Mouse (Mus musculus) lung, embryonic 14.5 days (tissue): ENCODE measurements around the gene Hmg20a. TPM values are rescaled to one million over a fixed set of nuclear protein-coding genes. Genes with fewer than 3 reads are reported as not detected.

Source experiments
- ATAC-seq: fragments of 200-750 bp; cut with Nextera tagmentation; 2 replicates; pipeline ENCODE4 v1.8.0; 2017; ENCODE audit warnings: mild to moderate bottlenecking, moderate TSS enrichment, moderate library complexity; ENCODE audit not compliant: insufficient read depth
- DNase-seq: peaks from one replicate; pipeline ENCODE4 v3.0.0-alpha.2; 2015
- H3K27ac ChIP-seq: fragments of 300-500 bp; sonication (generic); 2 replicates; pipeline ENCODE4 v1.5.1; 2014; ENCODE audit warnings: low read depth, mild to moderate bottlenecking, moderate library complexity
- H3K27me3 ChIP-seq: fragments of 300-500 bp; sonication (generic); 2 replicates; pipeline ENCODE4 v1.6.1; 2014; ENCODE audit warnings: low read length, control low read depth; ENCODE audit not compliant: insufficient read depth
- H3K36me3 ChIP-seq: fragments of 300-500 bp; sonication (generic); 2 replicates; pipeline ENCODE4 v1.6.1; 2014; ENCODE audit warnings: control low read depth; ENCODE audit not compliant: insufficient read depth
- H3K4me1 ChIP-seq: fragments of 300-500 bp; sonication (generic); 2 replicates; pipeline ENCODE4 v1.6.1; 2014; ENCODE audit warnings: antibody characterized with exemption, control low read depth; ENCODE audit not compliant: insufficient read depth
- H3K4me2 ChIP-seq: fragments of 300-500 bp; sonication (generic); 2 replicates; pipeline ENCODE4 v1.6.1; 2014; ENCODE audit warnings: mild to moderate bottlenecking
- H3K4me3 ChIP-seq: fragments of 300-500 bp; sonication (generic); 2 replicates; pipeline ENCODE4 v1.5.1; 2014; ENCODE audit warnings: low read depth, low read length
- H3K9ac ChIP-seq: fragments of 300-500 bp; sonication (generic); 2 replicates; pipeline ENCODE4 v1.6.1; 2014
- H3K9me3 ChIP-seq: fragments of 300-500 bp; sonication (generic); 2 replicates; pipeline ENCODE4 v1.6.1; 2016; ENCODE audit warnings: low read depth, low read length, control low read depth
- CTCF ChIP-seq: IDR thresholded peaks from 2 replicates; pipeline ENCODE4 v1.5.1; 2016; ENCODE audit warnings: antibody characterized with exemption, low read depth
- WGBS: fragments of 180-500 bp; shearing (Covaris S2); extraction: QIAGEN DNeasy Blood & Tissue Kit; methylation state at CpG from one replicate; pipeline ENCODE4 v1.1.7; 2014; 5-methylcytosine and 5-hydroxymethylcytosine counted together
- polyA plus RNA-seq: library from polyadenylated mRNA; unstranded; fragments of >200 nt; fragmentation: Nextera tagmentation; extraction: Ambion mirVana; gene quantifications from 2 replicates; pipeline ENCODE4 v1.2.1, GENCODE M21; 2014

Hmg20a gene
- polyA plus RNA-seq, 1 experiment from 2014 or later, result 60.0 TPM

DNA sequence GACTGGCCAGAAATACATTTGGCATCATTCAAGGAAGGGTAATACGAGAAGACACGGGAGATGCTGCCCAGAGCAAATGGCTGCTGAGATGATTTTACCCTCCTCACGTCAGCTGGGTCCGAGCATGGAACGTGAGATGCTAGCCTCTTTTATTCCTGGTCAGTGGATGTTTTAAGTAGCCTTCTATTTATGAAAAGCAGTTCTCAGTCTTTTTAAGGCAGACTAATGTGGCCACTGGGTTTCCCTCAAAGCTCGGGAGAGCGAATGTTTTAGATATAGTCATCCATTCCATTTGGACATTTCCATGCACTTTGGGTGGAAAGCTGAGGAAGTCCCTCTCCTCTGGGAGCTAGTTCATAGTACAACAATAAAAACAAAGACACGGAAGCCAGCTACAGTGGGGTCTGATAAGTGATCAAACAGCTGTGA lies 84.1 kb downstream of the Hmg20a start:
- WGBS, result 27% methylated on average over 8 of the region's 8 CpGs
- peak overlapping the region; percentile 35 for H3K4me2 ChIP-seq
- ATAC-seq, result no peak
- no peaks in the 10 kb centered on the region for H3K36me3 ChIP-seq
- H3K9ac ChIP-seq, result no peak overlapping the region
- H3K4me1 ChIP-seq, result peaks cover 71% of the 10 kb centered on the region
- TF ChIP-seq CTCF, result no peak
- no peak for DNase-seq
- H3K9me3 ChIP-seq, result no peaks in the 10 kb centered on the region
- peak overlapping the region; percentile 98 for H3K27ac ChIP-seq
- H3K27me3 ChIP-seq, result no peaks in the 10 kb centered on the region
- no peak overlapping the region for H3K4me3 ChIP-seq

DNA sequence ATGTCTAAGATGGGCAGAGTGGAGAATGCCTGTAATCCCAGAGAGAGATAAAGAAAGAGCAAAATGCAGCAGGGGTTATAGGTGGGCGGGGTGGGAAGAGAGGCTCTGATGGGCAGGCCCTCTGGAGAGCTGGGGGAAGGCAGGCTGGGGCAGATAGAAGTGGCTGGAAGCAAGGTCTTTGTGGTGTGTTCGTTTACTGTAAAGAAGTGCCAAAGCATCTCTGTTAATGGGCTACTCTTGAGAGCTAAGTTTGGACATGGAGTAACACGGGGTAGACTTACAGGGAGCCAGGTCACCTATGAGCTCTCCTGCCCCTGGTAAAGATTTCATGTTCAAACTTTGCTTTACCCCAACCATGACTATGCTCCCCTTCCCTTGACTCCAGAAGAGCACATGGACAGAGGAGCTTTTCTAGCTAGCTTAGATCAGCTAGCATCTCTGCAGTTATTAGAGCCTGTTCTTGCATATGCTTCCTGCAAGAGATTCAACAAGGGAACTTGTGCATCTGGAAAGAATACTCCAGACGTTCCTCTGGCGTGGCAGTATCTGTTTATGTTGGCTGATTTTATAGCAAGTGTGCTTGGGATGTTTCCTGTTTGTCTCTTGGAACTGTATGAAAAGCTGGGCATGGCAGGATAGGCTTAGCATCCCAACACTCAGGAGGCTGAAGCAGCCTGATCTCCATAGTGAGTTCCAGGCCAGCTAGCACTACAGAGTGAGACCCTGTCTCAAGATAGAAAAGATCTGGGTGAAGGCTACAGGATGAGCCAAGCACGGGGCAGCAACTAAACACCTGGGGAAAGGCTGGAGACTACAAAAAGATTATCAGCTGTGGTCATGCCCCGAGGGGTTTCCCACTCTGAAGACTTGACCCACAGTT lies 85.5 kb downstream of the Hmg20a start:
- no peaks in the 10 kb centered on the region for H3K9me3 ChIP-seq
- H3K27ac ChIP-seq, result peak overlapping the region; percentile 98
- no peak overlapping the region for H3K4me3 ChIP-seq
- ATAC-seq (no peak), DNase-seq (peak; percentile 63)
- no peak overlapping the region for H3K9ac ChIP-seq
- peaks cover 66% of the 10 kb centered on the region for H3K4me1 ChIP-seq
- 60% methylated on average over 7 of the region's 7 CpGs for WGBS
- no peak overlapping the region for H3K4me2 ChIP-seq
- TF ChIP-seq CTCF, result no peak
- H3K27me3 ChIP-seq, result no peaks in the 10 kb centered on the region
- H3K36me3 ChIP-seq, result no peaks in the 10 kb centered on the region

DNA sequence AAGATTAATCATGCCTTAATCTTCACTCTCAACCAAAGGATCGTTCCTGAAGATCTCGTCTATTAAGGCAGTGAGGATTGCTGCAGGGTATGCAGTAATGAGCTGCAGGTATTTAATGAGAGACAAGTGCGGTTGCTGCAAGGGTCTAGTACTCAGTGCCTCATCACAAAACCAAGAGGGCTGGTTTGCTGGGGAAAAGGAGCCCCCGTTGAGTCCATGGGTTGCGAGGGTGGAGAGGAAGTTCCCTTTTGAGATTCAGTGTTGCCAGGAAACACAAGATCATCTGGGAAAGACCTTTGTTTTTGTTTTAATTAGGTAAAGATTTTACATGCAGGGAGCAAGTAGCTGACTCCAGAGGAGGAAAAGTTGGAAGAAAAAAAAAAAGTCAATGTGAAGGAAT lies 86.1 kb downstream of the Hmg20a start:
- Histone ChIP-seq H3K4me2 (no peak overlapping the region), H3K36me3 (no peaks in the 10 kb centered on the region), H3K9me3 (no peaks in the 10 kb centered on the region), H3K27me3 (no peaks in the 10 kb centered on the region), H3K4me1 (peaks cover 60% of the 10 kb centered on the region), H3K4me3 (no peak overlapping the region), H3K9ac (no peak overlapping the region), H3K27ac (peak overlapping the region; percentile 98)
- ATAC-seq (no peak), DNase-seq (no peak)
- WGBS, result 64% methylated on average over 5 of the region's 5 CpGs
- no peak for TF ChIP-seq CTCF

DNA sequence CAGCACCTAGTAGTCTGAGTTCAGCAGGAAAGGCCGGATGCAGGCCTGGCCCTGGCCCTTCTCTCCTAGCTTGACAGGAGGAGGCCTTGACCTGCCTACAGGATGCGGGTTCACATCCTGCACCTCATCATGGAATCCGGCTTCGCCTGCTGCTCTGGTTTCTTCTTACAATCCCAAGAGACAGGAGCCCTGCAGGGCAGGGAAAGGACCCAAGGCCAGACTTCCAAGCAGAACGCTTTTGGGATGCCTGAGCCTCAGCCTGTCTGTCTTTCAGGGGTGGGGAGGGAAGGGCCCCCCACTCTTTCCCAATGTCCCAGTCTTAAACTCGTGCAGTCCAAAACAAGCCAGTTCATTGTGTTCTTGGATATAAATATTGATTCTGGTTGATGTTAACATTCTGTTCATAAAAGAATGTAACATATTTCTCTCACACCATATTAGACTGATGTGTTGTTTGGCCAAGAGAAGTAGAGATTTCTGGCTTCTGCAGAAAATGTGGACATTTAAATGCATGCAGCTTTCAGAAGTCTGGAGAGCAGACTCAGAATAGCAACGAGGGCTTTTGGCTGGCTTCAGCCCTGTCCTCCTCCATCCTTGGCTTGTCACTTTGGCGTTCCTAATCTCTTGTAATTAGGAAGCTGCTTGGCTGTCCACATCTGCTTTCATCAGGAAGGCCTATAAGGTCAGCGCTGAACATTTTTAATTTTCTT lies 86.8 kb downstream of the Hmg20a start:
- TF ChIP-seq CTCF, result no peak
- Histone ChIP-seq H3K9ac (no peak overlapping the region), H3K27ac (peak overlapping the region; percentile 98), H3K9me3 (no peaks in the 10 kb centered on the region), H3K27me3 (no peaks in the 10 kb centered on the region), H3K36me3 (no peaks in the 10 kb centered on the region), H3K4me2 (peak overlapping the region; percentile 81), H3K4me3 (peak overlapping the region; percentile 35; the same call in 1 of the 2 replicates), H3K4me1 (peaks cover 60% of the 10 kb centered on the region)
- DNase-seq (peak; percentile 93), ATAC-seq (peak; percentile 85)
- WGBS, result 19% methylated on average over 9 of the region's 9 CpGs

DNA sequence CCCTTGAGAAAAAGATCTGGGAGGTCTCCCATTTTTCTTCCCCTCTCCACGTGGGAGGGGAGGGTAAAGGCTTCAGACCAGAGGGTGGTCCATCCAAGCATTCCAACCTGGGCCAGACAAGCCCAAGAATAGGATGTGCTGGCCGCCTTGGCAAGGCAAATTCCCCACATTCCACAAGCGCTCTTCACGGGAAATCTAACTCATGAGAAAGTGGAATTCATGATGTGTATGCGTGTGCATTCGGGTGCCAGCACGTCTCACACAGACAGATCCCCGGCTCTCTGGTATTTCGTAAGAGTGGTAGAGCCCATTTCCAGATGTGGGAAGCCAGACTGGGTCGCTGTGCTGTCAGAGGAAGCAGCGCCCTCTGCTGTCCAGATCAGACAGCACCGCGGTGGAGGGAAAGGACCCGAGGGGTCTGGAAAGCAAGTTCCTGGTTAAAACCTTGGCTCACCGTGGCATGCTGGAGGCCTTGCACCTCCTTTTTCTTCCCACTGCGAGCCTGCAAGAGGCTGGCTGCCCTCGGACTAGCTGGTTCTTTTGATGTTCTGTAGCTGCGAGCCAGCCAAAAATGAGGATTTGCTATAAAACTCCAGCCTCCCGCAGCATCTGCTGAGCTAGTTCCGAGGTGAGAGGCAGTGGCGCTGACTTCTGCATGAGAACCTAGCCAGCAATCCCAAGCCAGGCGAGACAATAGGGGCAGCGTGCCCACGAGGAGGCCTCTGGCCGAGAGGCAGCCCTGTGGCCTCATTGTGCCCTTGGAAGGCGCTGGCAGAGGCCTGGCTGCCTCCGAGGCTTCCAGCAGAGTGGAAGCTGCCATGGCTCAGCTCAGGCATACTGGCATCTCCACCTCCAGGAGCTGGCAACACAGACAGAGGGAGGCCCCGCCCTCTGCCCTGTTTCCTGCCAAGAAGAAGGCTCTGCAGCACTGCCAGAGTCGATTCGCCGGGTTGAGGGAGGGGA lies 87.7 kb downstream of the Hmg20a start:
- under 1% methylated on average over 31 of the region's 31 CpGs for WGBS
- H3K9me3 ChIP-seq, result no peaks in the 10 kb centered on the region
- TF ChIP-seq CTCF, result peak; percentile 96
- no peaks in the 10 kb centered on the region for H3K36me3 ChIP-seq
- H3K4me1 ChIP-seq, result peaks cover 54% of the 10 kb centered on the region
- H3K27ac ChIP-seq, result peak overlapping the region; percentile 98
- H3K27me3 ChIP-seq, result no peaks in the 10 kb centered on the region
- peak; percentile 80 for ATAC-seq
- peak overlapping the region; percentile 56 for H3K9ac ChIP-seq
- peak overlapping the region; percentile 81 for H3K4me2 ChIP-seq
- DNase-seq, result peak; percentile 98
- peak overlapping the region; percentile 35 for H3K4me3 ChIP-seq

DNA sequence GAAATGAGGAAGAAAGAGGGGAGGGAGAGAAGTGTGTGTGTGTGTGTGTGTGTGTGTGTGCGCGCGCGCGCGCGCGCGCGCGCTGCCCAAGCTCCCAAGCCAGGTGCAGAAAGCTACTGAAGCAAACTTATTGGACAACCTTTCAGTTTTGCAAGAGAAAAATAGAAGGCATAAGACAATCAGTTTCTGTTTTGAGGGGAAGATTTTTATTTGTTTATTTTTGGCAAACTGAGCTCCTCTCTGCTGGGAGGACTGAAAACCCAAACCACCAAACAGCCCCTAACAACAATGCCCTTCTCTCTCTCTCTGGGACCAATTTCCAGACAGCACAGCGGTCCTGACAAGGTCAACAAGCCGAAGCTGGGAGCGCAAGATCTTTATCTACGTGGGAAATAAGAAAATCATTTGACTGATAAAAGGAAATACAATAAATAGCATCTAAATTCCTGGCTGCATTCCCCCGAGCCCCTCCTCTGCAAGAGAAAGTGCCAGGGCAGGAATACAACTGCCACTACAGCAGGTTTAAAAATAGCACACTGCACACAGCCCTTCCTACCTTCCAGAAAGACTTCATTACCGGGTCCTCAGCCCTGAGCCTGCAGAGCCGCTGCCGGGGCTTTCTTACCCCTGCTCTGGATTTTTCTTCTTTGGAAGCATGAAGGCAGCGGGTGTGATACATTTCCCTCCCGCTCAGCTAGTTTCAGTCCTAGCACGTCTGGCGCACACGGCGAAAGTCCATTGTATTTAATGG lies 88.7 kb downstream of the Hmg20a start:
- H3K27me3 ChIP-seq, result no peaks in the 10 kb centered on the region
- H3K4me1 ChIP-seq, result peaks cover 45% of the 10 kb centered on the region
- WGBS, result 1% methylated on average over 25 of the region's 25 CpGs
- peak overlapping the region; percentile 56 for H3K9ac ChIP-seq
- peak overlapping the region; percentile 81 for H3K4me2 ChIP-seq
- H3K27ac ChIP-seq, result peak overlapping the region; percentile 98
- H3K36me3 ChIP-seq, result no peaks in the 10 kb centered on the region
- DNase-seq (peak; percentile 77), ATAC-seq (no peak)
- H3K4me3 ChIP-seq, result peak overlapping the region; percentile 35
- no peaks in the 10 kb centered on the region for H3K9me3 ChIP-seq
- no peak for TF ChIP-seq CTCF
